Mouse (Mus musculus) cerebellum, postnatal 36 days (tissue): Measurements from ENCODE around the gene Hoxa9.

ENCODE experiments used
- DNase-seq, 2 experiments: peaks; one replicate each; pipeline ENCODE4 v3.0.0; 2021 to 2022; ENCODE audit warnings: mixed read lengths in 2 of 2

Hoxa9 gene

DNA sequence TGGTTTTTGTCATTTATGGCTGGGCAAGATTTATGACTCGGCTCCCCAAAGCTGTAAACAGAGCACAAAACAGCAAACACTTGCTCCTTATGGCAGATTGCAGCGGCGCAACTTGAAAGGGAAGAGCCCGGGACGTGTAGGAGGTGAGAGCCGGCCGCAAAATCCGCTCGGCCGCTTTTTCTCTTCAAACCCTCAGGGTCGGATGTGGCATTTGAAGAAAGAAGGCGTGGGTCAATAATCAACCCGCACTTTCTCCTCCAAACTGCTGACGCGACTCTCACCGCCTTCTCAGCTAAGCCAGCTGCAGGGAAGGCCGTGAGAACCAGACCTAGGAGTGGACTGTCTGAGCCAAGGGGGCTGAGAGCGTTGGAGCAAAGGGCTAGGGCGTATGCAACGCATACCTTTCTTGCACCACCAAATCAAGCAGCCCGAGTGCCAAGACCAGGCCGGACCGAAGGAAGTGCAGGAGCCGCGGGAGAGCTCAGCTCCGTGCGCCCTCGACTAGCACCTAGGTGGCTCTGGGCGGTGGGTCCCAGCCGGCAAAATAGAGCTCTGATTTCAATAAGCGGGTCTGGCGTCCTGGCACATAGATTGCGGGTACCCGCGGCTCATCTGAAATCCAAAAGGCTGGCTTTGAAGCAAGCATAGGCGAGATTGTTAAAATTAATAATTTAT, 53.7 kb downstream of the Hoxa9 start, which contains the start of gene 5730596B20Rik:
5730596B20Rik (plus strand) TSS at position 438 of the 675 bp plus-strand sequence.
- DNase-seq = no peak

DNA sequence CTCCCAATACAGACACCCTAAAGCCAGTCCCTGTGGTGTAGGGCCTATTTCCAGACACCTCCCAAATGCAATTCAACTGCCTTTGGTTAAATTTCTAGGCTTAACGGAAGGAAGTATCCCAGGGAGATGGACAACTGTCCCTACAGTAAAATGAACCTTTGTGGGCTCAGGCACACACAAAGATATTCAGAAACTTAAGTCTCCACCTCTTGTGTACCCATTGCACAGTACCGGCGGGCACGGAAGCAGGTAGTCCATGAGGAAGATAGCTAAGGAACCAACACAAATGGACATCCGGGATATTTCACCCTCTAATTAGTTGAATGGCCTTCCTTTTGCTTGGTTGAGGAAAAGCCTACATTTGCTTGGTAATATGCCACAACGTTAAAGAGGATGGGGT, 54.5 kb downstream of the Hoxa9 start:
- DNase-seq = no peak

DNA sequence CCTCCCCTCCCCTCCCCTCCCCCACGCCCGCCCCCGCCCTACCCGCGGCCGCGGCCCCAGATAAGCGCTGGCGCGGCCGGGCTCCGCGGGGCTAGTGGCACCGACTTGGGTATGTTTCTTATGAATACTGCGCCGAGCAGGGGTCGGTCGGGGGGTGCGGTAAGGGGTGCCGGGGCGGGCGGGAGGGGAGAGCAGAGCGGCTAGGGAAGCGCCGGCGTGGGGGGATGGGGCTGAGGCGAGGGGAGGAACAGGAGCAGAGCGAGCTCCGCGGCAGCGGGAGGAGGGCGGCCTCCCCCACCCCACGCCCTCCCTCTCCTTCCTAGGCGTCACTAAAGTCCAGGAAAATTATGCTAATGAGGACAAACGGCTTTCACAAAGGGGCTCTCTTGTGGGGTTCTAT, 55.0 kb downstream of the Hoxa9 start:
- DNase-seq = no peak

GRCm38 (mm10) chr6:52174968-52175751, 55.7 kb downstream of the Hoxa9 start:
- DNase-seq = no peak

DNA sequence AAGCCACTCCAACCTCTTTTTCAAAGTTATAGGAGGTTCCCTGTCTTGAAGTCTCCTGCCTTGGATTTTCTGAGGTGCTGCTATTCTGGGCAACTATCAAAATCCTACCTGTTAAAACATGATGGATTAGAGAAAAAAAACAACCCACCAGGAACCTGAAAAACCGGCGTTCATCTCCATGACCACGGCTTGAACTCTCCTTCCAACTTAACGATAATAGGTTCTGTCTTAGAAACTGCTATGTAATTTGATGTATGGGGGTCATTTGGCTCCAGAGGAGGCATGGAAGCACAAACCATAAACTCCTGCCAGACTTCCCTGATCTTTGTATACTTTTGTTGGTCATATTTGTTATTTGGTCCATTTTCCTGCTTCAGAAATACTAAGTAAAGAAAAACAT, 57.2 kb downstream of the Hoxa9 start:
- no peak for DNase-seq
